Mouse (Mus musculus) olfactory bulb, adult 2 months (tissue): ENCODE measurements around the gene Ppp1ca. TPM values are rescaled to one million over a fixed set of nuclear protein-coding genes. Genes with fewer than 3 reads are reported as not detected.

Source experiments
- H3K27ac ChIP-seq: fragments of 200-500 bp; 2 replicates; pipeline ENCODE4 v1.5.1; 2012; ENCODE audit warnings: low read depth, low read length; ENCODE audit not compliant: insufficient read depth
- H3K4me1 ChIP-seq: fragments of 200-500 bp; 2 replicates; pipeline ENCODE4 v1.6.1; 2012; ENCODE audit warnings: low read length; ENCODE audit not compliant: control insufficient read depth, insufficient read depth
- H3K4me3 ChIP-seq: fragments of 200-500 bp; 2 replicates; pipeline ENCODE4 v1.5.1; 2012; ENCODE audit warnings: mild to moderate bottlenecking, low read depth, low read length, moderate library complexity; ENCODE audit not compliant: insufficient read depth
- CTCF ChIP-seq: fragments of 200-500 bp; IDR thresholded peaks from 2 replicates; pipeline ENCODE4 v1.5.1; 2012; ENCODE audit warnings: low read depth, mild to moderate bottlenecking, low read length, moderate library complexity; ENCODE audit not compliant: insufficient read depth
- POLR2A ChIP-seq: fragments of 200-500 bp; IDR thresholded peaks from 2 replicates; pipeline ENCODE4 v1.6.1; 2012; ENCODE audit warnings: mild to moderate bottlenecking, low read depth, low read length, moderate library complexity; ENCODE audit not compliant: insufficient read depth
- WGBS: fragments of 180-500 bp; shearing (Covaris S2); methylation state at CpG from one replicate; pipeline ENCODE4 v1.1.7; 2018; 5-methylcytosine and 5-hydroxymethylcytosine counted together
- polyA plus RNA-seq: library from polyadenylated mRNA; stranded (reverse); fragments of >200 nt; gene quantifications from 2 replicates; pipeline ENCODE4 v1.2.4, GENCODE M21; 2012; ENCODE audit warnings: low replicate concordance; ENCODE audit not compliant: missing spikeins, insufficient read depth, insufficient read length

The Ppp1ca gene
- polyA plus RNA-seq, 1 experiment = 405 TPM

- 69% methylated on average over 13 of the region's 13 CpGs for WGBS
- no peak overlapping the region for H3K4me3 ChIP-seq
- H3K4me1 ChIP-seq = peaks cover 15% of the 10 kb centered on the region
- no peak overlapping the region for H3K27ac ChIP-seq
- TF ChIP-seq CTCF (no peak), POLR2A (no peak)
Measured at GRCm38 (mm10) chr19:4171393-4172290, 20.2 kb upstream of the Ppp1ca start.

GRCm38 (mm10) chr19:4172925-4173324 is 18.9 kb upstream of the Ppp1ca start:
- H3K4me3 ChIP-seq = no peak overlapping the region
- no peak overlapping the region for H3K27ac ChIP-seq
- TF ChIP-seq POLR2A = no peak
- TF ChIP-seq CTCF = no peak
- peaks cover 15% of the 10 kb centered on the region for H3K4me1 ChIP-seq
- WGBS = 71% methylated on average over 11 of the region's 11 CpGs

GRCm38 (mm10) chr19:4175368-4175947 is 16.4 kb upstream of the Ppp1ca start, which contains the start of gene Carns1:
Gene Carns1, minus strand, starts transcription at chr19:4175479.
- H3K4me3 ChIP-seq = no peak within 1 kb of the TSS
- H3K4me1 ChIP-seq = peaks cover 7% of the 10 kb centered on the region
- 14% methylated on average over 11 of the region's 11 CpGs for WGBS
- TF ChIP-seq CTCF = no peak
- TF ChIP-seq POLR2A = no peak
- H3K27ac ChIP-seq = no peak within 1 kb of the TSS

GRCm38 (mm10) chr19:4180411-4180810 is 11.5 kb upstream of the Ppp1ca start:
- WGBS = 92% methylated on average over 7 of the region's 7 CpGs
- Histone ChIP-seq H3K27ac (no peak overlapping the region), H3K4me1 (peaks cover 12% of the 10 kb centered on the region), H3K4me3 (no peak overlapping the region)
- TF ChIP-seq POLR2A = no peak
- no peak for TF ChIP-seq CTCF

- 36% methylated on average over 3 of the region's 3 CpGs for WGBS
- no peak overlapping the region for H3K4me3 ChIP-seq
- H3K27ac ChIP-seq = no peak overlapping the region
- H3K4me1 ChIP-seq = peaks cover 10% of the 10 kb centered on the region
- TF ChIP-seq POLR2A = no peak
- TF ChIP-seq CTCF = no peak
Measured at GRCm38 (mm10) chr19:4181892-4182291, 10.0 kb upstream of the Ppp1ca start.

- 51% methylated on average over 2 of the region's 2 CpGs for WGBS
- TF ChIP-seq POLR2A (no peak), CTCF (no peak)
- Histone ChIP-seq H3K4me1 (peaks cover 13% of the 10 kb centered on the region), H3K27ac (no peak overlapping the region), H3K4me3 (no peak overlapping the region)
Measured at GRCm38 (mm10) chr19:4183689-4184088, 8.2 kb upstream of the Ppp1ca start.

- WGBS = 63% methylated on average over 15 of the region's 15 CpGs
- peaks cover 13% of the 10 kb centered on the region for H3K4me1 ChIP-seq
- H3K4me3 ChIP-seq = no peak overlapping the region
- H3K27ac ChIP-seq = no peak overlapping the region
- TF ChIP-seq CTCF = no peak
- TF ChIP-seq POLR2A = no peak
Measured at GRCm38 (mm10) chr19:4184976-4185975, 6.6 kb upstream of the Ppp1ca start.

- peaks cover 8% of the 10 kb centered on the region for H3K4me1 ChIP-seq
- no peak overlapping the region for H3K4me3 ChIP-seq
- no peak overlapping the region for H3K27ac ChIP-seq
- 78% methylated on average over 3 of the region's 3 CpGs for WGBS
- no peak for TF ChIP-seq CTCF
- no peak for TF ChIP-seq POLR2A
Measured at GRCm38 (mm10) chr19:4187303-4187702, 4.6 kb upstream of the Ppp1ca start.
